Mouse (Mus musculus): ENCODE measurements around the gene Fam160b1.

Gene Fam160b1

GRCm38 (mm10) chr19:57352337-57352935 lies 8.0 kb upstream of the Fam160b1 start:
- WGBS: 56% methylated on average over 12 of the region's 12 CpGs

GRCm38 (mm10) chr19:57353228-57353627 lies 7.3 kb upstream of the Fam160b1 start:
- WGBS: 77% methylated on average over 10 of the region's 10 CpGs

DNA sequence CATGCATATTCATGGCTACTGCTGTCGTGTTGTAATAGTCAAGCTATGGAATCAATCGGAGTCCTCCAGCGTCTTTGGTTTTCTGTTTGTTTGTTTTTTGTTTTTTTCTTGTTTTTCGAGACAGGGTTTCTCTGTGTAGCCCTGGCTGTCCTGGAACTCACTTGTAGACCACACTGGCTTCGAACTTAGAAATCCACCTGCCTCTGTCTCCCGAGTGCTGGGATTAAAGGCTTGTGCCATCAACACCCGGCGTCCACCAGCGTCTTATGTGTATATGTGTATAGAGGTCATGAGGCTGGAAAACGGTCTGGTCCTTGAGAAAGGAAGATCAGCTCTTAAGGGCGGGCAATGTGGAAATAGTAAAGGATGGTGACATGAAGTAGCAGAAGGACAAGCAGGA lies 6.4 kb upstream of the Fam160b1 start:
- 90% methylated on average over 11 of the region's 11 CpGs for WGBS

- 70% methylated on average over 6 of the region's 6 CpGs for WGBS
Observed at GRCm38 (mm10) chr19:57354715-57355114, 5.8 kb upstream of the Fam160b1 start.

- 64% methylated on average over 16 of the region's 16 CpGs for WGBS
Observed at GRCm38 (mm10) chr19:57355451-57356251, 4.8 kb upstream of the Fam160b1 start.

DNA sequence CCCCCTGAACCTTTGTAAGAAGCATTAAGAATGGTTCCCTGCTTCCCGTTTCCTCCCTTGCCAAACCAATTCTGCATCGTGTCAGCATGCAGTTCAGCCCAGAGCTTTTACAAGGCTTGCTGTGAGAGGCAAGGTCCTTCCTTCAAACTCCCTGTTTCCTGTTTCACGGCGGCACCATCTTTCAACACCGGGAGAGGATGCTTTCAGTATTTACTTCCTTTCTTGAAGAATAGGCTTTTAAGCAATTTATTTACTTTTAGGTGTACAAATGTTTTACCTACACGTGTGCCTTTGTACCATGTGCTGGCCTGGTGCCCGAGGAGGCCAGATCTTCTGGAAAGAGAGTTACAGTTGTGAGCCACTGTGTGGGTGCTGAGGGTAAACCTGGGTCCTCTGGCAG lies 4.2 kb upstream of the Fam160b1 start:
- 56% methylated on average over 7 of the region's 7 CpGs for WGBS

DNA sequence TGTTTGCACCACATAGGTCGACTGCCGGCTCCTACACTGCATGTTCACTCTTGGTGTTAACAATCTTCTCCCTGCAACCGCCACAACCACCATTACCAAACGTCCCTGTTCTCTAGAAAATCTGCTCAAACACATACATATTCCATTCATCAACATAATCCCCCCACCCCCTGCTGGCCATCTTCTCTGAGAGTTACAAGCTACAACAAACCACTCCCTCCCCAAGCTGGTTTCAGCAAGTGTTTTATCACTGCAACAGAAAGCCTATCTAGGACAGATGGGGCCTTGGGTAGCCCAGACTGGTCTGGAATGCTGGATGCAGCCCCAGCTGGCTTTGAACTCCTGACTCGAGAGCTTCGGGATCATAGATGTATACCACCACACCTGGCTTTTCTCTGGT lies 3.2 kb upstream of the Fam160b1 start:
- 66% methylated on average over 6 of the region's 6 CpGs for WGBS

- WGBS: 62% methylated on average over 5 of the region's 5 CpGs
Observed at GRCm38 (mm10) chr19:57357811-57358210, 2.7 kb upstream of the Fam160b1 start.

GRCm38 (mm10) chr19:57358322-57358721 lies 2.2 kb upstream of the Fam160b1 start:
- whole genome bisulfite sequencing: 51% methylated on average over 12 of the region's 12 CpGs

DNA sequence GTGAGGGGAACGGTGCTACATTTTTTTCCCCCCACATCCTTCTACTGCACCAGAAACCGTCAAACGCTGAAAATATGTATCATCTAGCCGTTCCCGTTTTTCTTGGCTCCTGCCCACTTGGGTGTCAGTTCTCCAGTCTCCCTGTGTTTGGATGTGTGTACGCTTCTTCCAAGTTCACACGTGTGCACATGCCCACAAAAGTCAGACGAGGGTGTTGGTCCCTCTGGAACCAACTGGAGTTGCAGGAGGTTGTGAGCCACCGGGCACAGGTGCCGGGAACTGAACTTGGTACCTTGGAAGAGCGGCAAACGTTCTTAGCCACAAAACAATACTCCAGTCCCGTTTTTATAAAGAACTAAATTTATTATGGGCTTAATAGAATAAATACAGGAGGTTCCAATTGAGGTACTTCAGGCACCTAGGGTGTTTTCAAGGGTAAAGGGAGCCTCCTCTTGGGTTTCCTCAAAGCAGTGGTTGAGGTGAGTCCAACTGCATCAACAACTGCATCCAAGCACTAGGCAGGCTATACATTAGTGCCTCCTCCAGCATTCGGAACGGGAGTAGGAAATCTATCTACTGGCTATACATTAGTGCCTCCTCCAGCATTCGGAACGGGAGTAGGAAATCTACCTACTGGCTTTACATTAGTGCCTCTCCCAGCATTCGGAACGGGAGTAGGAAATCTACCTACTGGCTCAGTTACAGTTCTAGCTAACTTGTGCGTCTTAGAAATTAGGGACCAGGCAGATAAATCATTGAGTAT lies 1.5 kb upstream of the Fam160b1 start:
- 52% methylated on average over 20 of the region's 20 CpGs for WGBS

DNA sequence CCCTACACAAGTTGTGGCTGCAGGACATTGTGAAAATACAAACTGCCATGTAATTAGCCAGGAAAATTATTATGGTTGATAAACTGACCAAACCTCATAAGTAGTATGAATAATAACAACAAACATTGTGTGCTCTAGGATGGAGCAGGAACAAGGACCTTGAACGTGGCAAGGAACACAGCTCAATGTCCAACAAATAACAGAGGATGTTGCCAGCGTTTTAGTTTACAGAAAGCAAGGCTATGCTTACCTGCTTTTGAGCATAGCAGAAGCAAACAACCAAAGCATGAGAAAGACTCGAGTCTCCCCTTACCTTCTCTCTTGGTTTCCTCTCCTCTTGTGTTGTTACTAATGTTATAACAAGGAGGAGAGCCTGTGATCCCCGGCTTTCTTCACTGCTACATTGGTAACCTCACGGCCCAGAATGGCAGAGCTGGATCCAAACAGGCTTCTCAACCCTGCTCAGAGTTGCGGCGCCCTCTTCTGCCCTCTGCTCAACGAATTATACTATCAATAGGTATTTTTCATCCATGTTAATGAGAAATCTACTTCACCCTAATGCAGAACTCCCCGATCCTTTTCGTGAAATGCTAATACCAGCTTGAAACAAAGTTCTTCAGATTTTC lies 666 bp upstream of the Fam160b1 start:
- WGBS: 8% methylated on average over 10 of the region's 10 CpGs

GRCm38 (mm10) chr19:57361131-57361938 lies 855 bp downstream of the Fam160b1 start:
- WGBS: 1% methylated on average over 77 of the region's 78 CpGs

- 14% methylated on average over 3 of the region's 3 CpGs for WGBS
Observed at GRCm38 (mm10) chr19:57361939-57362307, 1.4 kb downstream of the Fam160b1 start.

- WGBS: 44% methylated on average over 5 of the region's 5 CpGs
Observed at GRCm38 (mm10) chr19:57362586-57362985, 2.1 kb downstream of the Fam160b1 start.

GRCm38 (mm10) chr19:57363076-57363475 lies 2.6 kb downstream of the Fam160b1 start:
- 33% methylated on average over 7 of the region's 7 CpGs for WGBS

GRCm38 (mm10) chr19:57363538-57363937 lies 3.1 kb downstream of the Fam160b1 start:
- WGBS: 79% methylated on average over 7 of the region's 7 CpGs

DNA sequence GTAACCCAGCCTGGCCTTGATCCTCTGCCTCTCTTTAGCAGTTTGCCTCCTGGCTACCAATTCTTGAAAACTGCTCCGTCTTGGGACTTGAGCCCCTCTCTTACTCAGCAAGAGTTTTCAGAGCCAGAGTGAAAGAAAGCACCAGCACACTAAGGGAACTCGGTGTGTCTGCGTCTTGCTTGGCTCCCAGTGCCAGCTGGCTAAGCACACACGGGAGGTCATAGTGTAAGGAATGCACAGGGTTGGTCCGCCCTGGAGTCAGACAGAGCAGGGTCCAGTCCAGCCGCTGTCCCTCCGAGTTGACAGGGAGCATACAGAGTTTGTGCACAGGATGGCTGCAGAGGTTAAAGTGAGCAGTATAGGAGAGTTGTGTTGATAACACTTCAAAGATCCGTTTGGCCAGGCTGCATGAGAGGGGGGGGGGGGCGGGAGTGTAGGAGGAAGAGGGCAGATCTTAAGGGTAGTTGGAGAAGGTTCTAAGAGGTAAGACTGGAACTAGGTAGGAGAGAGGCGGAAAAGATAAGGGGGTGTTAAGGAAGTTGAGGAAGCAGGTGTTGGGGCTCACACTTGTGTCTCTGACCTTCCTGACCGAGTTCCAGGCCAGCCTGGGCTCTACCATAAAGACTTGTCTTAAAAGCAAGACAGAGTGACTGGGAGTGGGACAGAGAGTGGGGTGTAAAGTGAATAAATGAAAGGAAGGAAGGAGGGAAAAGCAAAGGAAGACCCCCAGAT lies 4.6 kb downstream of the Fam160b1 start:
- WGBS: 48% methylated on average over 11 of the region's 11 CpGs

DNA sequence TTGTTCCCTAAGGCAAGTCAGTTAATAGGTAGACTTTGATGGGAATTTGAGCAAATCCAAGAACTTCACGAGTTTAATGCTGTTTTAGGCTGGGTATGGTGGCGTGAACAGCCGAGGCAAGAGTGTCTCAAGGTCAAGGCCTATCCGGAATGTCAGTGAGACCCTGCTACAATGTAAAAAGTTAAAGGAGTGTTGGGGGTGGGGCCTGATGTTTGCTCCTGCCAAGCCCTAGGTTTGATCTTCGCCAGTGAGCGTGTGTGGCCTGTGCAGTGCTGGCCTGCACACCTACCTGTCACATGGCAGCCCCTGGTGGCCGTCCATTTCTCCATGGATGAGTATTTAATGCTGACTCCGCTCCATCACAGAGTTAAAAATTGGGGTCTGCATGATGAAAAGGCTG lies 5.5 kb downstream of the Fam160b1 start:
- 67% methylated on average over 8 of the region's 8 CpGs for WGBS

GRCm38 (mm10) chr19:57366626-57367025 lies 6.1 kb downstream of the Fam160b1 start:
- WGBS: 38% methylated on average over 5 of the region's 5 CpGs

GRCm38 (mm10) chr19:57367201-57367600 lies 6.7 kb downstream of the Fam160b1 start:
- WGBS: 75% methylated on average over 4 of the region's 4 CpGs
